Mouse (Mus musculus) lung, postnatal 0 days (tissue): ENCODE results near the gene Irf6. TPM values are rescaled to one million over a fixed set of nuclear protein-coding genes. Genes with fewer than 3 reads are reported as not detected.

ENCODE experiments used
- ATAC-seq: fragments of 200-750 bp; cut with Nextera tagmentation; 2 replicates; pipeline ENCODE4 v1.8.0; 2017; ENCODE audit warnings: moderate library complexity
- DNase-seq: peaks from one replicate; pipeline ENCODE4 v3.0.0-alpha.2; 2016; ENCODE audit warnings: low spot score
- H3K27ac ChIP-seq: fragments of 300-500 bp; sonication (generic); 2 replicates; pipeline ENCODE4 v1.5.1; 2014; ENCODE audit warnings: antibody characterized with exemption, mild to moderate bottlenecking, low read length, mixed read lengths
- H3K27me3 ChIP-seq: fragments of 300-500 bp; sonication (generic); replicated peaks from 2 replicates; pipeline ENCODE4 v1.6.1; 2014; ENCODE audit warnings: low read length, mixed read lengths; ENCODE audit not compliant: insufficient read depth
- H3K36me3 ChIP-seq: fragments of 300-500 bp; sonication (generic); 2 replicates; pipeline ENCODE4 v1.6.1; 2014; ENCODE audit warnings: low read length, mixed read lengths; ENCODE audit not compliant: insufficient read depth
- H3K4me1 ChIP-seq: fragments of 300-500 bp; sonication (generic); 2 replicates; pipeline ENCODE4 v1.6.1; 2014; ENCODE audit warnings: antibody characterized with exemption, low read depth, low read length, mixed read lengths; ENCODE audit not compliant: insufficient read depth
- H3K4me2 ChIP-seq: fragments of 300-500 bp; sonication (generic); replicated peaks from 2 replicates; pipeline ENCODE4 v1.6.1; 2014; ENCODE audit warnings: low read depth, mild to moderate bottlenecking, low read length, moderate library complexity, mixed read lengths
- H3K4me3 ChIP-seq: fragments of 300-500 bp; sonication (generic); 2 replicates; pipeline ENCODE4 v1.5.1; 2014; ENCODE audit warnings: low read depth, low read length
- H3K9ac ChIP-seq: fragments of 300-500 bp; sonication (generic); replicated peaks from 2 replicates; pipeline ENCODE4 v1.6.1; 2014; ENCODE audit warnings: low read depth, mild to moderate bottlenecking
- H3K9me3 ChIP-seq: fragments of 300-500 bp; sonication (generic); 2 replicates; pipeline ENCODE4 v1.6.1; 2016; ENCODE audit warnings: low read length, mixed read lengths
- CTCF ChIP-seq: IDR thresholded peaks from 2 replicates; pipeline ENCODE4 v1.5.1; 2016; ENCODE audit warnings: antibody characterized with exemption, mild to moderate bottlenecking
- EP300 ChIP-seq: IDR thresholded peaks from 2 replicates; pipeline ENCODE4 v1.6.1; 2016; ENCODE audit warnings: antibody characterized with exemption, mild to moderate bottlenecking, control low read depth
- WGBS: fragments of 180-500 bp; shearing (Covaris S2); extraction: QIAGEN DNeasy Blood & Tissue Kit; methylation state at CpG from one replicate; pipeline ENCODE4 v1.1.7; 2014; 5-methylcytosine and 5-hydroxymethylcytosine counted together
- polyA plus RNA-seq: library from polyadenylated mRNA; unstranded; fragments of >200 nt; fragmentation: Nextera tagmentation; extraction: Ambion mirVana; gene quantifications from 2 replicates; pipeline ENCODE4 v1.2.1, GENCODE M21; 2015

Irf6 gene
- polyA plus RNA-seq, 1 experiment from 2014 or later = 14.3 TPM

GRCm38 (mm10) chr1:193191675-193192283, 38.9 kb downstream of the Irf6 start:
- ATAC-seq (no peak), DNase-seq (peak; percentile 35)
- TF ChIP-seq EP300 (no peak), CTCF (no peak)
- no peak overlapping the region for H3K9ac ChIP-seq
- H3K4me2 ChIP-seq = no peak overlapping the region
- H3K36me3 ChIP-seq = no peaks in the 10 kb centered on the region
- H3K9me3 ChIP-seq = no peaks in the 10 kb centered on the region
- no peak overlapping the region for H3K27ac ChIP-seq
- H3K4me3 ChIP-seq = no peak overlapping the region
- peaks cover 21% of the 10 kb centered on the region for H3K4me1 ChIP-seq
- H3K27me3 ChIP-seq = no peaks in the 10 kb centered on the region
- 68% methylated on average over 7 of the region's 7 CpGs for WGBS

- Histone ChIP-seq H3K27ac (no peak overlapping the region), H3K9ac (no peak overlapping the region), H3K4me3 (no peak overlapping the region), H3K9me3 (no peaks in the 10 kb centered on the region), H3K36me3 (no peaks in the 10 kb centered on the region), H3K4me2 (no peak overlapping the region), H3K27me3 (no peaks in the 10 kb centered on the region), H3K4me1 (peaks cover 7% of the 10 kb centered on the region; the same call in 1 of the 2 replicates)
- WGBS = 75% methylated on average over 3 of the region's 3 CpGs
- TF ChIP-seq EP300 = no peak
- no peak for TF ChIP-seq CTCF
- no peak for ATAC-seq
- DNase-seq = no peak
These were observed 41.7 kb downstream of the Irf6 start for GRCm38 (mm10) chr1:193194416-193195140.

- no peaks in the 10 kb centered on the region; the same call in 1 of the 2 replicates for H3K4me1 ChIP-seq
- H3K4me3 ChIP-seq = no peak overlapping the region
- H3K27me3 ChIP-seq = no peaks in the 10 kb centered on the region
- peak; percentile 38 for DNase-seq
- no peak overlapping the region for H3K27ac ChIP-seq
- TF ChIP-seq EP300 (peak; percentile 37; the same call in 1 of the 2 replicates), CTCF (no peak)
- H3K36me3 ChIP-seq = no peaks in the 10 kb centered on the region
- 53% methylated on average over 3 of the region's 3 CpGs for WGBS
- no peak overlapping the region for H3K9ac ChIP-seq
- peak; percentile 40 for ATAC-seq
- H3K4me2 ChIP-seq = no peak overlapping the region
- no peaks in the 10 kb centered on the region for H3K9me3 ChIP-seq
These were observed 42.4 kb downstream of the Irf6 start for GRCm38 (mm10) chr1:193195169-193195810.

- no peak overlapping the region for H3K4me3 ChIP-seq
- WGBS = 76% methylated on average over 18 of the region's 18 CpGs
- H3K36me3 ChIP-seq = no peaks in the 10 kb centered on the region
- DNase-seq = no peak
- no peak for ATAC-seq
- H3K9ac ChIP-seq = no peak overlapping the region
- no peak overlapping the region for H3K27ac ChIP-seq
- TF ChIP-seq CTCF (no peak), EP300 (no peak)
- H3K9me3 ChIP-seq = no peaks in the 10 kb centered on the region
- H3K27me3 ChIP-seq = no peaks in the 10 kb centered on the region
- H3K4me1 ChIP-seq = no peaks in the 10 kb centered on the region
- H3K4me2 ChIP-seq = no peak overlapping the region
These were observed 44.7 kb downstream of the Irf6 start for GRCm38 (mm10) chr1:193197494-193198205.

GRCm38 (mm10) chr1:193198312-193198711, 45.4 kb downstream of the Irf6 start:
- H3K9me3 ChIP-seq = no peaks in the 10 kb centered on the region
- no peak overlapping the region for H3K27ac ChIP-seq
- no peaks in the 10 kb centered on the region for H3K36me3 ChIP-seq
- H3K9ac ChIP-seq = no peak overlapping the region
- DNase-seq = no peak
- WGBS = 79% methylated on average over 2 of the region's 2 CpGs
- H3K4me3 ChIP-seq = no peak overlapping the region
- H3K27me3 ChIP-seq = no peaks in the 10 kb centered on the region
- no peak for ATAC-seq
- TF ChIP-seq CTCF (peak; percentile 48), EP300 (no peak)
- H3K4me2 ChIP-seq = no peak overlapping the region
- no peaks in the 10 kb centered on the region for H3K4me1 ChIP-seq
